Mouse (Mus musculus): ENCODE data around the gene Nfyb. TPM values are rescaled to one million over a fixed set of nuclear protein-coding genes. Genes with fewer than 3 reads are reported as not detected.
A peak's percentile ranks its signal among the peaks of the same experiment; 100 is the strongest.

Nfyb gene
- polyA plus RNA-seq, 1 experiment from 2014 or later = 26.6 TPM

- peak overlapping the region; percentile 63 for H3K27ac ChIP-seq (ENCODE audit: low read depth)
- 43% methylated on average over 13 of the region's 13 CpGs for WGBS (ENCODE audit: insufficient replicate concordance)
- H3K27me3 ChIP-seq (ENCODE audit: insufficient read depth, low read length) = no peaks in the 10 kb centered on the region
- peaks cover 23% of the 10 kb centered on the region for H3K4me1 ChIP-seq (ENCODE audit: insufficient read depth)
- H3K9me3 ChIP-seq (ENCODE audit: low read length) = no peaks in the 10 kb centered on the region
- no peaks in the 10 kb centered on the region for H3K36me3 ChIP-seq (replicated peaks; ENCODE audit: insufficient read depth, low read length)
- H3K9ac ChIP-seq (replicated peaks) = no peak overlapping the region; the same call in 1 of the 2 replicates
- peak; percentile 47 for ATAC-seq
- peak; percentile 60 for DNase-seq
- no peak for TF ChIP-seq CTCF (IDR thresholded peaks at IDR 0.05; ENCODE audit: low read depth)
- no peak for TF ChIP-seq EP300 (IDR thresholded peaks at IDR 0.05; ENCODE audit: low read depth)
- peak overlapping the region; percentile 46 for H3K4me2 ChIP-seq (ENCODE audit: low read depth, low read length)
- H3K4me3 ChIP-seq (ENCODE audit: low read depth, low read length) = no peak overlapping the region
These were observed 13.9 kb upstream of the Nfyb start for GRCm38 (mm10) chr10:82777886-82778285.

- peak; percentile 58 for ATAC-seq
- TF ChIP-seq EP300 (IDR thresholded peaks at IDR 0.05; ENCODE audit: low read depth) (peak; percentile 39; the same call in 1 of the 2 replicates), CTCF (IDR thresholded peaks at IDR 0.05; ENCODE audit: low read depth) (no peak)
These were observed 13.1 kb upstream of the Nfyb start for GRCm38 (mm10) chr10:82777075-82777474.

GRCm38 (mm10) chr10:82774841-82775240 lies 10.9 kb upstream of the Nfyb start:
- Histone ChIP-seq H3K4me1 (ENCODE audit: insufficient read depth) (peaks cover 23% of the 10 kb centered on the region), H3K9me3 (ENCODE audit: low read length) (no peaks in the 10 kb centered on the region), H3K4me3 (ENCODE audit: low read depth, low read length) (no peak overlapping the region), H3K4me2 (ENCODE audit: low read depth, low read length) (no peak overlapping the region), H3K36me3 (replicated peaks; ENCODE audit: insufficient read depth, low read length) (no peaks in the 10 kb centered on the region), H3K27ac (ENCODE audit: low read depth) (no peak overlapping the region), H3K9ac (replicated peaks) (no peak overlapping the region), H3K27me3 (ENCODE audit: insufficient read depth, low read length) (no peaks in the 10 kb centered on the region)
- ATAC-seq = no peak
- no peak for TF ChIP-seq EP300 (IDR thresholded peaks at IDR 0.05; ENCODE audit: low read depth)
- no peak for TF ChIP-seq CTCF (IDR thresholded peaks at IDR 0.05; ENCODE audit: low read depth)
- no peak for DNase-seq
- WGBS (ENCODE audit: insufficient replicate concordance) = 84% methylated on average over 5 of the region's 5 CpGs

More at GRCm38 (mm10) chr10:82777075-82777474, 13.1 kb upstream of the Nfyb start:
- Histone ChIP-seq H3K4me2 (ENCODE audit: low read depth, low read length) (no peak overlapping the region), H3K9me3 (ENCODE audit: low read length) (no peaks in the 10 kb centered on the region), H3K27ac (ENCODE audit: low read depth) (peak overlapping the region; percentile 30; the same call in 1 of the 2 replicates), H3K27me3 (ENCODE audit: insufficient read depth, low read length) (no peaks in the 10 kb centered on the region), H3K9ac (replicated peaks) (no peak overlapping the region), H3K4me3 (ENCODE audit: low read depth, low read length) (no peak overlapping the region), H3K36me3 (replicated peaks; ENCODE audit: insufficient read depth, low read length) (no peaks in the 10 kb centered on the region), H3K4me1 (ENCODE audit: insufficient read depth) (peaks cover 23% of the 10 kb centered on the region)
- no peak for DNase-seq
- 42% methylated on average over 2 of the region's 2 CpGs for WGBS (ENCODE audit: insufficient replicate concordance)

- no peak overlapping the region for H3K9ac ChIP-seq (replicated peaks)
- H3K27ac ChIP-seq (ENCODE audit: low read depth) = no peak overlapping the region
- H3K9me3 ChIP-seq (ENCODE audit: low read length) = no peaks in the 10 kb centered on the region
- 0 out of 2 replicates have a peak, but pooled peaks cover 3% of the 10 kb centered on the region for H3K4me1 ChIP-seq (ENCODE audit: insufficient read depth)
- ATAC-seq = no peak
- no peak overlapping the region for H3K4me2 ChIP-seq (ENCODE audit: low read depth, low read length)
- WGBS (ENCODE audit: insufficient replicate concordance) = 74% methylated on average over 9 of the region's 9 CpGs
- H3K27me3 ChIP-seq (ENCODE audit: insufficient read depth, low read length) = no peaks in the 10 kb centered on the region
- no peak for DNase-seq
- no peak overlapping the region for H3K4me3 ChIP-seq (ENCODE audit: low read depth, low read length)
- TF ChIP-seq EP300 (IDR thresholded peaks at IDR 0.05; ENCODE audit: low read depth) (no peak), CTCF (IDR thresholded peaks at IDR 0.05; ENCODE audit: low read depth) (no peak)
- no peaks in the 10 kb centered on the region for H3K36me3 ChIP-seq (replicated peaks; ENCODE audit: insufficient read depth, low read length)
These were observed 7.7 kb upstream of the Nfyb start for GRCm38 (mm10) chr10:82771595-82772170.

- no peak for DNase-seq
- ATAC-seq = no peak
- WGBS (ENCODE audit: insufficient replicate concordance) = 61% methylated on average over 2 of the region's 2 CpGs
- Histone ChIP-seq H3K9me3 (ENCODE audit: low read length) (no peaks in the 10 kb centered on the region), H3K27ac (ENCODE audit: low read depth) (no peak overlapping the region), H3K4me3 (ENCODE audit: low read depth, low read length) (no peak overlapping the region), H3K27me3 (ENCODE audit: insufficient read depth, low read length) (no peaks in the 10 kb centered on the region), H3K9ac (replicated peaks) (no peak overlapping the region), H3K4me2 (ENCODE audit: low read depth, low read length) (no peak overlapping the region), H3K4me1 (ENCODE audit: insufficient read depth) (no peaks in the 10 kb centered on the region), H3K36me3 (replicated peaks; ENCODE audit: insufficient read depth, low read length) (no peaks in the 10 kb centered on the region)
- no peak for TF ChIP-seq CTCF (IDR thresholded peaks at IDR 0.05; ENCODE audit: low read depth)
- TF ChIP-seq EP300 (IDR thresholded peaks at IDR 0.05; ENCODE audit: low read depth) = no peak
These were observed 6.8 kb upstream of the Nfyb start for GRCm38 (mm10) chr10:82770713-82771112.

- H3K27ac ChIP-seq (ENCODE audit: low read depth) = no peak overlapping the region
- no peaks in the 10 kb centered on the region for H3K27me3 ChIP-seq (ENCODE audit: insufficient read depth, low read length)
- DNase-seq (no peak), ATAC-seq (no peak)
- H3K9ac ChIP-seq (replicated peaks) = no peak overlapping the region
- H3K4me3 ChIP-seq (ENCODE audit: low read depth, low read length) = no peak overlapping the region
- no peak for TF ChIP-seq CTCF (IDR thresholded peaks at IDR 0.05; ENCODE audit: low read depth)
- no peak for TF ChIP-seq EP300 (IDR thresholded peaks at IDR 0.05; ENCODE audit: low read depth)
- H3K9me3 ChIP-seq (ENCODE audit: low read length) = no peaks in the 10 kb centered on the region
- H3K36me3 ChIP-seq (replicated peaks; ENCODE audit: insufficient read depth, low read length) = no peaks in the 10 kb centered on the region
- 61% methylated on average over 9 of the region's 9 CpGs for WGBS (ENCODE audit: insufficient replicate concordance)
- no peak overlapping the region for H3K4me2 ChIP-seq (ENCODE audit: low read depth, low read length)
- peaks cover 8% of the 10 kb centered on the region for H3K4me1 ChIP-seq (ENCODE audit: insufficient read depth)
These were observed 5.0 kb upstream of the Nfyb start for GRCm38 (mm10) chr10:82768901-82769300.

Data from liver, postnatal 0 days (tissue).